Mouse (Mus musculus): Measurements from ENCODE around the gene Gm49416. TPM values are rescaled to one million over a fixed set of nuclear protein-coding genes. Genes with fewer than 3 reads are reported as not detected.
"Not testable (repeated sequence)": the region's sequence is repeated elsewhere in the genome, so short reads cannot be mapped to it uniquely, and the experiment has no call there.

Gm49416 gene
- total and polyA plus RNA-seq, 3 experiments: 0.57 to 3.2 (median 1.3) TPM

GRCm38 (mm10) chr19:8853117-8853516, 35.6 kb upstream of the Gm49416 start:
- TF ChIP-seq EP300 (IDR thresholded peaks at IDR 0.05; ENCODE audit: insufficient read depth, low read depth, low read length) (no peak), POLR2A (IDR thresholded peaks at IDR 0.05; ENCODE audit: insufficient read depth, low read depth, low read length) (no peak), CTCF (IDR thresholded peaks at IDR 0.05) (no peak)
- intact Hi-C loops (cut with DNase I): no loop called here
- Histone ChIP-seq H3K36me3 (ENCODE audit: control insufficient read depth, insufficient read depth, low read length) (no peaks in the 10 kb centered on the region), H3K4me3 (no peak overlapping the region), H3K27me3 (ENCODE audit: control insufficient read depth, insufficient read depth, low read length) (no peaks in the 10 kb centered on the region), H3K9ac (ENCODE audit: low read depth, low read length) (no peak overlapping the region), H3K4me1 (ENCODE audit: control insufficient read depth, insufficient read depth, low read length) (peaks cover 2% of the 10 kb centered on the region; the same call in 1 of the 2 replicates), H3K79me2 (replicated peaks; ENCODE audit: control insufficient read depth, insufficient read depth, low read length) (no peaks in the 10 kb centered on the region), H3K27ac (no peak overlapping the region)
- WGBS: 78% methylated on average over 3 of the region's 3 CpGs
- no peak for DNase-seq

GRCm38 (mm10) chr19:8857689-8858088, 31.0 kb upstream of the Gm49416 start:
- no peaks in the 10 kb centered on the region for H3K79me2 ChIP-seq (replicated peaks; ENCODE audit: control insufficient read depth, insufficient read depth, low read length)
- H3K36me3 ChIP-seq (ENCODE audit: control insufficient read depth, insufficient read depth, low read length): no peaks in the 10 kb centered on the region
- 36% methylated on average over 4 of the region's 4 CpGs for WGBS
- TF ChIP-seq CTCF (IDR thresholded peaks at IDR 0.05) (peak; percentile 83), POLR2A (IDR thresholded peaks at IDR 0.05; ENCODE audit: insufficient read depth, low read depth, low read length) (no peak), EP300 (IDR thresholded peaks at IDR 0.05; ENCODE audit: insufficient read depth, low read depth, low read length) (no peak)
- H3K4me3 ChIP-seq: no peak overlapping the region
- no peak overlapping the region for H3K9ac ChIP-seq (ENCODE audit: low read depth, low read length)
- no peaks in the 10 kb centered on the region for H3K4me1 ChIP-seq (ENCODE audit: control insufficient read depth, insufficient read depth, low read length)
- no peak overlapping the region for H3K27ac ChIP-seq
- H3K27me3 ChIP-seq (ENCODE audit: control insufficient read depth, insufficient read depth, low read length): 0 out of 2 replicates have a peak, but pooled peaks cover 2% of the 10 kb centered on the region
- DNase-seq: no peak
- intact Hi-C loops (cut with DNase I): loop anchor here (2.0 kb wide), 1 partner anchor 253 kb away; no protein-coding TSS in a partner anchor

DNA sequence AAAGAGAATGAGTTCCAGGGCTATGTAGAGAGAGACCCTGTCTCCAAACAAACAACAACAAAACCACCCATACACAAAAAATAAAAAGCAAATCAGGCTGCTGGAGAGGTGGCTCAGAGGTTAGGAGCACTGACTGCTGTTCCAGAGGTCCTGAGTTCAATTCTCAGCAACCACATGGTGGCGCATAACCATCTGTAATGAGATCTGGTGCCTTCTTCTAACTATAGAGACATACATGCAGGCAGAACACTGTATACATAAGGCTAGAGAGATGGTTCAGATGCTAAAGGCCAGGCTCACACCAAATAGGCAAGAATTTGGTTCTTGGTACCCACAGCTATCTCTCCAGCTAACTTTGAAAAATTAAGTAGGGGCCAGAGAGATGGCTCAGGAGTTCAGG, 29.7 kb upstream of the Gm49416 start:
- Histone ChIP-seq H3K79me2 (replicated peaks; ENCODE audit: control insufficient read depth, insufficient read depth, low read length) (no peaks in the 10 kb centered on the region), H3K9ac (ENCODE audit: low read depth, low read length) (no peak overlapping the region), H3K27me3 (ENCODE audit: control insufficient read depth, insufficient read depth, low read length) (0 out of 2 replicates have a peak, but pooled peaks cover 2% of the 10 kb centered on the region), H3K27ac (no peak overlapping the region), H3K4me1 (ENCODE audit: control insufficient read depth, insufficient read depth, low read length) (no peaks in the 10 kb centered on the region), H3K36me3 (ENCODE audit: control insufficient read depth, insufficient read depth, low read length) (no peaks in the 10 kb centered on the region), H3K4me3 (no peak overlapping the region)
- TF ChIP-seq EP300 (IDR thresholded peaks at IDR 0.05; ENCODE audit: insufficient read depth, low read depth, low read length) (no peak), POLR2A (IDR thresholded peaks at IDR 0.05; ENCODE audit: insufficient read depth, low read depth, low read length) (no peak), CTCF (IDR thresholded peaks at IDR 0.05) (peak; percentile 63)
- intact Hi-C loops (cut with DNase I): loop anchor here (2.0 kb wide), 1 partner anchor 252 kb away; no protein-coding TSS in a partner anchor
- DNase-seq: no peak
- WGBS: 29% methylated on average over 1 of the region's 1 CpGs

DNA sequence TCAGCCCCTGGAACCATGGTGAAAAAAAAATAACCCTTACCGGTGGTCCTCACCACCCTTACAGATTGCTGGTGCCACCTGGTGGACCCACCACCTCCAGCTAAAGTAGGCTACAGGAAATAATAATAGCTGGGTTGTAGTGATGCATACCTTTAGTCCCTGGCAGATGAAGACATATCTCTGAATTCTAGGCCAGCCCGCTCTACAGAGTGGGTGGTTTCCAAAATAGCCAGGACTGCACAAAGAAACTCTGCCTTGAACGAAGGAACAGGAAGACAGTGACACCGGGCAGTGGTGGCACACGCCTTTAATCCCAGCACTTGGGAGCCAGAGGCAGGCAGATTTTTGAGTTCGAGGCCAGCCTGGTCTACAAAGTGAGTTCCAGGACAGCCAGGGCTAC, 24.5 kb upstream of the Gm49416 start:
- no peak overlapping the region for H3K27ac ChIP-seq
- no peak overlapping the region for H3K9ac ChIP-seq (ENCODE audit: low read depth, low read length)
- WGBS: 69% methylated on average over 6 of the region's 6 CpGs
- no peaks in the 10 kb centered on the region for H3K79me2 ChIP-seq (replicated peaks; ENCODE audit: control insufficient read depth, insufficient read depth, low read length)
- H3K4me1 ChIP-seq (ENCODE audit: control insufficient read depth, insufficient read depth, low read length): no peaks in the 10 kb centered on the region
- TF ChIP-seq CTCF (IDR thresholded peaks at IDR 0.05) (no peak), EP300 (IDR thresholded peaks at IDR 0.05; ENCODE audit: insufficient read depth, low read depth, low read length) (no peak), POLR2A (IDR thresholded peaks at IDR 0.05; ENCODE audit: insufficient read depth, low read depth, low read length) (no peak)
- intact Hi-C loops (cut with DNase I): no loop called here
- H3K36me3 ChIP-seq (ENCODE audit: control insufficient read depth, insufficient read depth, low read length): no peaks in the 10 kb centered on the region
- H3K27me3 ChIP-seq (ENCODE audit: control insufficient read depth, insufficient read depth, low read length): 0 out of 2 replicates have a peak, but pooled peaks cover 2% of the 10 kb centered on the region
- no peak for DNase-seq
- no peak overlapping the region for H3K4me3 ChIP-seq

DNA sequence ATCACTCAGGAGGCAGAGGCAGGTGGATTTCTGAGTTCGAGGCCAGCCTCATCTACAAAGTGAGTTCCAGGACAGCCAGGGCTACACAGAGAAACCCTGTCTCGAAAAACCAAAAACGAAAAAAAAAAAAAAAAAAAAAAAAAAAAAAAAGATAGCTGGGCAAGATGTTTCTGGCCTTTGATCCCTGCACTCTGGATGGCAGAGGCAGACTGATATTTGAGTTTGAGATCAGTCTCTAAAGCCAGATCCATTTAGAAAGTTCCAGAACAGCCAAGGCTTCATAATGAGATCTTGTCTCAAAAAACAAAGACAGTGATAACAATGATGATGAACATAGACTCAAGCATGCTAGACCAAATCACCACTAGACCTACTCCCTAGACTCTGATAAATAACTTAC, 18.3 kb upstream of the Gm49416 start:
- H3K27me3 ChIP-seq (ENCODE audit: control insufficient read depth, insufficient read depth, low read length); H3K9ac ChIP-seq (ENCODE audit: low read depth, low read length); DNase-seq; H3K4me1 ChIP-seq (ENCODE audit: control insufficient read depth, insufficient read depth, low read length); H3K36me3 ChIP-seq (ENCODE audit: control insufficient read depth, insufficient read depth, low read length); H3K79me2 ChIP-seq (replicated peaks; ENCODE audit: control insufficient read depth, insufficient read depth, low read length); H3K4me3 ChIP-seq: not testable (repeated sequence)
- H3K27ac ChIP-seq: peak overlapping the region; percentile 94; the same call in 1 of the 2 replicates
- intact Hi-C loops (cut with DNase I): loop anchor here (2.0 to 5.0 kb wide), 3 partner anchors 18 to 97 kb away; partner anchors contain the start of genes 1810009A15Rik, Eef1g, Gm49416 and Polr2g
- WGBS: 70% methylated on average over 3 of the region's 3 CpGs

- intact Hi-C loops (cut with DNase I): loop anchor here (1.0 to 5.0 kb wide), 4 partner anchors 9 to 96 kb away; partner anchors contain the start of genes 1810009A15Rik, Eef1g, Gm49416 and Polr2g
- 22% methylated on average over 9 of the region's 9 CpGs for WGBS
- TF ChIP-seq CTCF (IDR thresholded peaks at IDR 0.05): no peak
- no peak for TF ChIP-seq POLR2A (IDR thresholded peaks at IDR 0.05; ENCODE audit: insufficient read depth, low read depth, low read length)
- TF ChIP-seq EP300 (IDR thresholded peaks at IDR 0.05; ENCODE audit: insufficient read depth, low read depth, low read length): no peak
- Histone ChIP-seq H3K4me3 (peak overlapping the region; percentile 91), H3K9ac (ENCODE audit: low read depth, low read length) (peak overlapping the region; percentile 52), H3K27me3 (ENCODE audit: control insufficient read depth, insufficient read depth, low read length) (no peaks in the 10 kb centered on the region), H3K79me2 (replicated peaks; ENCODE audit: control insufficient read depth, insufficient read depth, low read length) (0 out of 2 replicates have a peak, but pooled peaks cover 1% of the 10 kb centered on the region), H3K36me3 (ENCODE audit: control insufficient read depth, insufficient read depth, low read length) (peaks cover 2% of the 10 kb centered on the region; the same call in 1 of the 2 replicates), H3K4me1 (ENCODE audit: control insufficient read depth, insufficient read depth, low read length) (peaks cover 3% of the 10 kb centered on the region), H3K27ac (peak overlapping the region; percentile 94)
- DNase-seq: no peak
Measured at GRCm38 (mm10) chr19:8870838-8871237, 17.9 kb upstream of the Gm49416 start.
